Mouse (Mus musculus): ENCODE data around the gene Cbr2. TPM values are rescaled to one million over a fixed set of nuclear protein-coding genes. Genes with fewer than 3 reads are reported as not detected.

Cbr2 gene
- total RNA-seq, 2 experiments from 2014 or later, result 9.9 to 10.8 TPM

Other genes starting within 250 kb of the Cbr2 start
- 100 to 1,000 TPM; 121 to 147 TPM for gene Mrpl12, start 247.5 kb downstream of the Cbr2 start, total RNA-seq (2021)
- gene Slc25a10, start 240.3 kb downstream of the Cbr2 start, total RNA-seq (2021), result 10 to 100 TPM in 1 of 2 experiments, 1 to 10 TPM in 1; 9.7 to 11.1 TPM
- under 1 TPM; 0.09 to 0.75 TPM for gene Gcgr, start 201.4 kb downstream of the Cbr2 start, total RNA-seq (2021)
- 10 to 100 TPM; 51.3 to 52.7 TPM for gene Mcrip1, start 182.4 kb downstream of the Cbr2 start, total RNA-seq (2021)
- 100 to 1,000 TPM; 156 to 183 TPM for gene Ppp1r27, start 181.0 kb downstream of the Cbr2 start, total RNA-seq (2021)
- gene P4hb, start 158.9 kb downstream of the Cbr2 start, total RNA-seq (2021), result 100 to 1,000 TPM; 349 to 414 TPM
- 100 to 1,000 TPM; 163 to 197 TPM for gene Arhgdia, start 150.5 kb downstream of the Cbr2 start, total RNA-seq (2021)
- 10 to 100 TPM; 72.1 to 77.3 TPM for gene Alyref, start 133.7 kb downstream of the Cbr2 start, total RNA-seq (2021)
- 10 to 100 TPM; 60.1 to 67.6 TPM for gene Anapc11, start 133.7 kb downstream of the Cbr2 start, total RNA-seq (2021)
- gene Npb, start 123.6 kb downstream of the Cbr2 start, total RNA-seq (2021), result not detected
- gene Pcyt2, start 114.2 kb downstream of the Cbr2 start, total RNA-seq (2021), result 10 to 100 TPM; 29.7 to 30.9 TPM
- 1 to 10 TPM; 6.5 to 9.2 TPM for gene Sirt7, start 106.9 kb downstream of the Cbr2 start, total RNA-seq (2021)
- gene Mafg, start 98.5 kb downstream of the Cbr2 start, total RNA-seq (2021), result 10 to 100 TPM; 27.6 to 39.6 TPM
- 10 to 100 TPM; 15.1 to 18.1 TPM for gene Pycr1, start 88.3 kb downstream of the Cbr2 start, total RNA-seq (2021)
- 10 to 100 TPM; 89.2 to 92.0 TPM for gene Myadml2, start 84.0 kb downstream of the Cbr2 start, total RNA-seq (2021)
- 1 to 10 TPM in 1 of 2 experiments, not detected in 1; 1.2 TPM for gene Notum, start 70.9 kb downstream of the Cbr2 start, total RNA-seq (2021)
- 10 to 100 TPM; 34.8 to 39.8 TPM for gene Aspscr1, start 59.1 kb downstream of the Cbr2 start, total RNA-seq (2021)
- gene Cenpx, start 18.4 kb downstream of the Cbr2 start, total RNA-seq (2021), result 10 to 100 TPM; 34.9 to 35.6 TPM
- gene Lrrc45, start 18.2 kb downstream of the Cbr2 start, total RNA-seq (2021), result 10 to 100 TPM in 1 of 2 experiments, 1 to 10 TPM in 1; 7.7 to 10.1 TPM
- gene Rac3, start 10.6 kb downstream of the Cbr2 start, total RNA-seq (2021), result 1 to 10 TPM; 1.8 to 2.7 TPM
- 1 to 10 TPM; 3.4 to 3.7 TPM for gene Dcxr, start 4.8 kb downstream of the Cbr2 start, total RNA-seq (2021)
- gene Hmga1b, start 30.7 kb upstream of the Cbr2 start, total RNA-seq (2021), result 10 to 100 TPM; 13.3 to 15.9 TPM
- gene Rfng, start 52.1 kb upstream of the Cbr2 start, total RNA-seq (2021), result 1 to 10 TPM; 6.3 to 7.7 TPM
- gene Gps1, start 52.2 kb upstream of the Cbr2 start, total RNA-seq (2021), result 10 to 100 TPM; 57.3 to 61.5 TPM
- 10 to 100 TPM; 29.9 to 34.0 TPM for gene Dus1l, start 64.3 kb upstream of the Cbr2 start, total RNA-seq (2021)
- 10 to 100 TPM; 21.8 to 26.4 TPM for gene Fasn, start 92.4 kb upstream of the Cbr2 start, total RNA-seq (2021)
- gene Ccdc57, start 200.8 kb upstream of the Cbr2 start, total RNA-seq (2021), result 1 to 10 TPM; 2.5 to 4.8 TPM
- 100 to 1,000 TPM; 193 to 232 TPM for gene Slc16a3, start 216.4 kb upstream of the Cbr2 start, total RNA-seq (2021)